Mouse (Mus musculus) natural killer cell, adult 2 months (primary cell): ENCODE measurements at regions not wholly inside any gene's neighbourhood (a gene's known extent, or its start where the extent isn't known, plus 50 kb on each side); places are given as distances from the start of the nearest gene placed in this dataset.
"Not testable (repeated sequence)": the region's sequence is repeated elsewhere in the genome, so short reads cannot be mapped to it uniquely, and the experiment has no call there.

Source experiments
- DNase-seq, 2 experiments: peaks; one replicate each; pipeline ENCODE4 v3.0.0; 2022; ENCODE audit warnings: low spot score in 2 of 2

DNA sequence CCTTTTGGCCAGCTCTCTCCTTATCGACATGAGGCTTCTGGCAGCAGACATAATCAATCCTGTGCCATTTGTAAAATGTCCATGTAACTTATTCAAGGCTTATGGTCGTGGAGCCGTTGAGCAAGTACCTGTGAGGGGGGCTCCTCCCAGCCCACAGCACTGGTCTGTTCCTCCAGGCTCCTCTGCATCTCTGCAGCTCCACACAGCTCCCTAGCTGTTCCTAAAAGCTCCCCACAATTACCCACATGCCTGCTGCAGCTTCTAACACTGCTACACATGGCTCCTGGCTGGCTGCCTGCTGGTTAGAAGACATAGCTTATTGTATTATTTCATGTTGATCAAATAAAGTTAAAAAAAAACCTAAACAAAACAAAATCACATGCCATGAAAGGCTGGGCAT lies 77.9 kb downstream of the Tcp10c start:
- not testable (repeated sequence) for DNase-seq

DNA sequence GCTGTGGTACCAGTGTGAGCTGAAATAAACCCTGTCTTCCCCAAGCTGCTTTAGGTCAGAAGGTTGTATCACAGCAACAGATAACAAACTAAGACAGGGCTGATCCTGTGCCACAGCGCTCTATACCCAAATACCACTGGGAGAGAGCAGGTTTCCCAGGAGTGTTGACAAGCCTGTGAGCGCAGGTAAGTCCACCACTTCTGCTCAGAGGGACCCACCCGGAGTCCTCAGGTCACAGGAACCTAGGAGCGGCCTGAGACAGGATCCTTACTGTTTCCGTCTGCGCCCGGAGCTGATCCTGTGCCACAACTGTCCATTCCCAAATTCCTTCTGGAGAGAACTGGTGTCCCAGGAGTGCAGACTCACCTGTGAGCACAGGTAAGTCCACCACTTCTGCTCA lies 79.8 kb downstream of the Tcp10c start:
- DNase-seq = not testable (repeated sequence)

DNA sequence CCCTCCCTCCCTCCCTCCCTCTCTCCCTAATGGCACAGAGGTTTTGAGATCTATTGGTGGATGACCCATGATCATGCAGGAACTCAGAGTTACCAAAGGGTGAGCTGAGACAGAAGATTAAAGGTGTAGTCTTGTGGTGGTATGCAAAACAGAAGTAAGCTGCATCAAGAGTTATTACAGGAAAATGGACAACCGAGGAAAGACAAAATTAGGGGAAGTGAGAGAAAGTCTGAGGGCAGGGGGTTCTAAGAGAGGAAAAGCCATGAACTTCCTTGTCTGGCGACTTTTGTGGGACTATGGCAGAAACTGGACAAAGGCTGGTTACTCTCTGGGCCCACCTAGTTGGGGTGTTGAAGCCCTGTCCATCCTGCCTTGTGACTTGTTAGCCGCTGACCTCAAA lies 84.4 kb downstream of the Tcp10c start:
- not testable (repeated sequence) for DNase-seq

GRCm38 (mm10) chr17:13440708-13441530 lies 86.5 kb downstream of the Tcp10c start:
- peak; percentile 57 to 74 for DNase-seq

DNA sequence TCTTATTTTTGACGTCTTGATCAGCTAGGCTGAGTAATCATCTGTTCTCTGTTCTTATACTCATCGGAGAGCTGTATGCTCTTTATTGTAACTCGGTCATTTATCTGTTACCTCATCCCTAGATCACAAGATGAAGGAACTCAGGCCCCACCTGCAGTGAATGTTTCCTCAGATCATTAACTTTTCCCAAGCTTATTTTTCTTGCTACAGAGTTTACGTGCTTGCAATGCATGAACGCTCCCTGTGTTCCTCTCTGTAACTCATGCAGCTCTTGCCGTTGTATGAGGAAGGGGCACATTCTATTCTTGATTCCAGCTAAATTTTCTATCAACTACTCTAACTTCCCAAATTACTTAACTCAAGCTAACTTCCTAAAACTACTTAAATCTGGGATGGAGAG lies 87.9 kb downstream of the Tcp10c start:
- not testable (repeated sequence) for DNase-seq

- DNase-seq = not testable (repeated sequence)
These were observed 102.7 kb downstream of the Tcp10c start for GRCm38 (mm10) chr17:13456869-13457600.

- DNase-seq = not testable (repeated sequence)
These were observed 103.6 kb downstream of the Tcp10c start for GRCm38 (mm10) chr17:13457942-13458341.

DNA sequence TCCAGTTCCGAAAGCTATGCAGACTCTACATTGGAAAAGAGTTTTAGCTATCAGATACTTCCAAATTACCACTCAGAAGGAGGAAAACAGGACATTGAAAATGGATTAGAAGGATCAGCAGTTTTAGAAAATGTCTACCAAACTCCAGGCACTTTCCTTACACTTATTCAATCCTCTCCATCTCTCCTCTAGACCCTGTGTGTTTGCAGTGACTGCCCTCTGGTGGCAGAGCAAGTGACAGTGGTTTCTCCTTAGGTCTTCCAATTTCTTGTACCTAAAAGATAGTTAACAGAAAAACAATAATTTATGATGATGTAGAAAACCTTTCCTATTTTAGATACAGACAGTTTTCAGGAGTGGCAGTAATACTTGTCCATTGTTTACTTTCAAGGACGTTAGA lies 104.4 kb downstream of the Tcp10c start:
- DNase-seq = not testable (repeated sequence)

- DNase-seq = not testable (repeated sequence)
These were observed 108.3 kb downstream of the Tcp10c start for GRCm38 (mm10) chr17:13462663-13463062.

GRCm38 (mm10) chr17:13465822-13466221 lies 111.5 kb downstream of the Tcp10c start:
- DNase-seq = not testable (repeated sequence)

- not testable (repeated sequence) for DNase-seq
These were observed 115.6 kb downstream of the Tcp10c start for GRCm38 (mm10) chr17:13469867-13470380.

- peak; percentile 20 to 44 for DNase-seq
These were observed 118.2 kb downstream of the Tcp10c start for GRCm38 (mm10) chr17:13472460-13473062.

GRCm38 (mm10) chr17:13474310-13475094 lies 120.1 kb downstream of the Tcp10c start:
- no peak for DNase-seq

DNA sequence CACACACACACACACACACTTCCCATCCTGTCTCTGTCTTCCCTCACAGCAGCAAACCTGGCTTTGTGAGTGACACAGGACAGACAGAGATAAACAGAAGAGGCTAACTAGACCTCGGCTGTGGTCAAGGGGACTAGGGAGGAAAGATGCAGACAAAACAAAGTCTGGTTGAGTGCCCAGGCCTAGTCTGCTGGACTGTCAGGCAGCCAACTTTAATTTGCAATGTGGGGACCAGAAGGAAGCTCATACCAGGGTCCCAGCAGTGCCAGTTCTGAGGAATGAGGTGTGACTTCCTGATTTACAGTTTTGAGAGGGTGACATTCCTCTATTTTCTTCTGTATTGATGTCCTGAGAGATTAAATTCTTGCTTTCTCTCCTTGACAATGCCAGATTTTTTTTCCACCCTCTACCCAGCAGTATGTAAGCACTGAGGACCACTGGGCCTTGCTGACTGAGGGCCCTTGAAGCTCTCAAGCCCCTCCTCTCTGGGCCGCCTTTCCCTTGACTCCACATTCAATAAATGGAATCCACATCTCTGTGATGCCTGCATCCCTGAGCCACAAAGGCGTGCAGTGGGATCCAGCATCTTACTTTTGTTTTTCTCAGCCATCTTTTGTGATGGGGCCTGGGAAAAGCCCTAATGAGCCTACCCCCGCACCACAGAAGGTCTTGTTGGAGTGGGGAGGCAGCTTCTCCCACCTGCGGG lies 124.6 kb downstream of the Tcp10c start:
- DNase-seq = no peak

GRCm38 (mm10) chr17:13479572-13480063 lies 125.2 kb downstream of the Tcp10c start:
- no peak for DNase-seq

GRCm38 (mm10) chr17:13481445-13482085 lies 127.2 kb downstream of the Tcp10c start:
- no peak for DNase-seq

GRCm38 (mm10) chr17:13482136-13482535 lies 127.8 kb downstream of the Tcp10c start:
- DNase-seq = no peak

DNA sequence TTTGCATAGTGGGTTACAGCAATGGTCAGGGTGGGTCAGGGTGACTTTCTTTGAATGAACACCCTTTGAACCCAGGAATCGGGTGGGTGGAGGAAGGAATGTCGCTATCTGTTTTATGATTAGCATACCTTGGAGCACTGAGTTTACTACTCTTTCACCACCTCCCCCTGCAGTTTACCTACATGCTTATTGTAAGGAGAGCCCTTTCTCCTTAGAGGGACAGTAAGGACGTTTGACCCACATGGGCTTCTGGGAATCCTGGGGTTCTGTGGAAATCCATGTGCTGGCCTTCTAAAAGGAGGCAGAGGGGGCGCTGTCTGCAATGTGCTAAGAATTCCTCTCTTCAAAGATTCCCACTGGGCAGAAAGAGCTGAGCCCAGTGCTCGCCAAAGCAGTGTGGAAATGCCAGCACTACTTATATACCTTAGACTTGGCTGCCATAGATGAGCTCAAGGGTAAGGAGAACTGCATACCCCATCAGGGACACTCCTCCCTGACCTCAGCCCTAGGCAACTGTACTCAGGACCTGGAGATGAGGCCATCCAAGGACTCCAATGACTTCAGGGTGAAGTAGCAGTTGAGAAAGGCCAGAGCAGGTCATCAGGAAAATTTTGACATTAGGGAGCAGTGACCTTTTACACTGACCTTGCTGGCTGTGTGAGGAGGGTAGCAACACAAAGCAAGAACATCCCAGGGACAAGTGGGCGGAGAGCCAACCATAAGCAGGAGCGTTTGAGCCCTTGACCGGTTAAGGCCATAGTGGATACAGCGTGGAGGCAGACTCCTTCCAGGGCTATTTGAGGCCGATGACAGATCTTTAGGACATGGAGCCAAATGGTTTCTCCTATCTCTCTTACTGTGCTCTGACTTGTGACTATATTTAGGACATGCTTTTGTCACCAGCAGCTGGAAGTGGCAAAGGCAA lies 133.2 kb downstream of the Tcp10c start:
- no peak for DNase-seq
